In the genomic region with DNA sequence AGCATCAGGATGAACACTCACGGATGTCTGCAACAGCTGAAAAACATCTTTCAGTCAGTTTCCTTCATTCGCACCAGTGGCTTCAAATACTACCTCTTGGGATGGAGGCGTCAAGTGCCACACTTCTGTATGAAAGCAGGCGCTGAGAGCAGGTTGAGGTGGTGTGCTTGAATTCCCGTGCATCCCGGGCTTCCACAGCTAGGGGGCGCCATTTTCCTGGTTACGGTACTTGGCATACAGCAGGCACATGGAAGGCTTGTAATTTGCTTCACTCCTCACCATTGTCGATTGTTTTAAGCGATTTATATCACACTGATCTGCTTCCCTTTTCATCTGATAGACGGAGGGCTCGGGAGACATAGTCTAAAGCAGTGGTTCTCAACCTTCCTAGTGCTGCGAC, we compare ENCODE assay signal across 7 mouse cellular contexts. TPM values are rescaled to one million over a fixed set of nuclear protein-coding genes. Genes with fewer than 3 reads are reported as not detected.
DNase-seq lines count a peak whose midpoint lies in the region; ATAC-seq lines count a peak whose summit lies in the region.

No protein-coding gene starts in this region.

- ATAC-seq in monocyte, adult 5-6 weeks (replicated peaks; ENCODE audit: insufficient number of reproducible peaks, low FRiP score, low TSS enrichment, poor library complexity, severe bottlenecking) = no peak

- peak; percentile 4 for DNase-seq in ovary, postnatal 10 days (ENCODE audit: low spot score)
- DNase-seq in ovary, adult 18-20 months (ENCODE audit: low spot score) = no peak
- DNase-seq in adrenal gland, postnatal 14 days = peak; percentile 52
- peak; percentile 19 for DNase-seq in embryo, embryonic 11.5 days (ENCODE audit: low read depth, low spot score)
- DNase-seq in layer of hippocampus, adult 8-10 months (ENCODE audit: low spot score in 2 of 2) = peak; percentile 68 to 76
- DNase-seq in lung, postnatal 36 days = peak; percentile 3

RNA-seq across cellular contexts. Expression of gene Elmod1, which starts 40.9 kb away (rescaled TPM):
- total RNA-seq in adrenal gland, postnatal 14 days (2021) = 3.8 and 3.9 TPM in 2 replicates
- total RNA-seq in layer of hippocampus, adult 8-10 months (2022) = 100 to 1,000 TPM; 205 to 236 (median 228) TPM
- not detected in 3 replicates for total RNA-seq in monocyte, adult 5-6 weeks (2017)

Comparison
In these comparisons a context has a peak if more than half of its experiments do, and no peak if none do; other contexts are left out.
1. RNA of gene Elmod1, which starts 40.9 kb away (total RNA-seq): 205 to 236 TPM in layer of hippocampus, adult 8-10 months; 3.8 to 3.9 TPM in adrenal gland, postnatal 14 days and not detected in monocyte, adult 5-6 weeks; every median in the first group is over 10 times any median in the second.